Mouse (Mus musculus): Measurements from ENCODE around the gene Gngt2. TPM values are rescaled to one million over a fixed set of nuclear protein-coding genes. Genes with fewer than 3 reads are reported as not detected.
A peak's percentile ranks its signal among the peaks of the same experiment; 100 is the strongest.

Gngt2 gene
- polyA plus RNA-seq, 1 experiment, result 0.41 TPM

GRCm38 (mm10) chr11:95840694-95841497 lies 3.9 kb downstream of the Gngt2 start:
- no peaks in the 10 kb centered on the region for H3K36me3 ChIP-seq (ENCODE audit: control insufficient read depth, insufficient read depth, low read length)
- H3K27me3 ChIP-seq (ENCODE audit: control insufficient read depth, insufficient read depth, low read length), result no peaks in the 10 kb centered on the region
- no peaks in the 10 kb centered on the region; the same call in 1 of the 2 replicates for H3K4me1 ChIP-seq (ENCODE audit: control insufficient read depth, insufficient read depth, low read length)
- TF ChIP-seq POLR2A (IDR thresholded peaks at IDR 0.05; ENCODE audit: control insufficient read depth, low read depth, low read length) (no peak), CTCF (IDR thresholded peaks at IDR 0.05; ENCODE audit: control insufficient read depth, insufficient read depth, insufficient replicate concordance, low read depth, low read length) (no peak)
- no peak overlapping the region; the same call in 1 of the 2 replicates for H3K4me3 ChIP-seq (ENCODE audit: control insufficient read depth, low read depth, low read length)
- no peak overlapping the region for H3K27ac ChIP-seq (ENCODE audit: control insufficient read depth, insufficient read depth, low read depth, low read length)

GRCm38 (mm10) chr11:95841498-95841830 lies 4.4 kb downstream of the Gngt2 start:
- H3K36me3 ChIP-seq (ENCODE audit: control insufficient read depth, insufficient read depth, low read length), result no peaks in the 10 kb centered on the region
- peak overlapping the region; percentile 4 for H3K4me3 ChIP-seq (ENCODE audit: control insufficient read depth, low read depth, low read length)
- H3K27me3 ChIP-seq (ENCODE audit: control insufficient read depth, insufficient read depth, low read length), result no peaks in the 10 kb centered on the region
- TF ChIP-seq CTCF (IDR thresholded peaks at IDR 0.05; ENCODE audit: control insufficient read depth, insufficient read depth, insufficient replicate concordance, low read depth, low read length) (no peak), POLR2A (IDR thresholded peaks at IDR 0.05; ENCODE audit: control insufficient read depth, low read depth, low read length) (no peak)
- no peak overlapping the region for H3K27ac ChIP-seq (ENCODE audit: control insufficient read depth, insufficient read depth, low read depth, low read length)
- H3K4me1 ChIP-seq (ENCODE audit: control insufficient read depth, insufficient read depth, low read length), result no peaks in the 10 kb centered on the region; the same call in 1 of the 2 replicates

GRCm38 (mm10) chr11:95842074-95842681 lies 5.2 kb downstream of the Gngt2 start, which contains the start of gene Abi3:
Gene Abi3 (minus strand): TSS chr11:95842476.
- no peaks in the 10 kb centered on the region for H3K36me3 ChIP-seq (ENCODE audit: control insufficient read depth, insufficient read depth, low read length)
- no peaks in the 10 kb centered on the region; the same call in 1 of the 2 replicates for H3K4me1 ChIP-seq (ENCODE audit: control insufficient read depth, insufficient read depth, low read length)
- TF ChIP-seq CTCF (IDR thresholded peaks at IDR 0.05; ENCODE audit: control insufficient read depth, insufficient read depth, insufficient replicate concordance, low read depth, low read length), result no peak
- no peak for TF ChIP-seq POLR2A (IDR thresholded peaks at IDR 0.05; ENCODE audit: control insufficient read depth, low read depth, low read length)
- H3K27me3 ChIP-seq (ENCODE audit: control insufficient read depth, insufficient read depth, low read length), result no peaks in the 10 kb centered on the region
- H3K27ac ChIP-seq (ENCODE audit: control insufficient read depth, insufficient read depth, low read depth, low read length), result no peak within 1 kb of the TSS
- H3K4me3 ChIP-seq (ENCODE audit: control insufficient read depth, low read depth, low read length), result peak within 1 kb of the TSS; percentile 4

- no peak for TF ChIP-seq POLR2A (IDR thresholded peaks at IDR 0.05; ENCODE audit: control insufficient read depth, low read depth, low read length)
- no peak for TF ChIP-seq CTCF (IDR thresholded peaks at IDR 0.05; ENCODE audit: control insufficient read depth, insufficient read depth, insufficient replicate concordance, low read depth, low read length)
- Histone ChIP-seq H3K36me3 (ENCODE audit: control insufficient read depth, insufficient read depth, low read length) (no peaks in the 10 kb centered on the region), H3K27me3 (ENCODE audit: control insufficient read depth, insufficient read depth, low read length) (no peaks in the 10 kb centered on the region), H3K4me3 (ENCODE audit: control insufficient read depth, low read depth, low read length) (no peak overlapping the region), H3K4me1 (ENCODE audit: control insufficient read depth, insufficient read depth, low read length) (no peaks in the 10 kb centered on the region), H3K27ac (ENCODE audit: control insufficient read depth, insufficient read depth, low read depth, low read length) (no peak overlapping the region)
These were observed 5.9 kb downstream of the Gngt2 start for GRCm38 (mm10) chr11:95842953-95843352.

GRCm38 (mm10) chr11:95843421-95843950 lies 6.5 kb downstream of the Gngt2 start:
- Histone ChIP-seq H3K27me3 (ENCODE audit: control insufficient read depth, insufficient read depth, low read length) (no peaks in the 10 kb centered on the region), H3K36me3 (ENCODE audit: control insufficient read depth, insufficient read depth, low read length) (no peaks in the 10 kb centered on the region), H3K4me1 (ENCODE audit: control insufficient read depth, insufficient read depth, low read length) (no peaks in the 10 kb centered on the region), H3K27ac (ENCODE audit: control insufficient read depth, insufficient read depth, low read depth, low read length) (no peak overlapping the region), H3K4me3 (ENCODE audit: control insufficient read depth, low read depth, low read length) (no peak overlapping the region)
- TF ChIP-seq CTCF (IDR thresholded peaks at IDR 0.05; ENCODE audit: control insufficient read depth, insufficient read depth, insufficient replicate concordance, low read depth, low read length) (no peak), POLR2A (IDR thresholded peaks at IDR 0.05; ENCODE audit: control insufficient read depth, low read depth, low read length) (no peak)

- Histone ChIP-seq H3K4me3 (ENCODE audit: control insufficient read depth, low read depth, low read length) (no peak overlapping the region), H3K36me3 (ENCODE audit: control insufficient read depth, insufficient read depth, low read length) (no peaks in the 10 kb centered on the region), H3K27ac (ENCODE audit: control insufficient read depth, insufficient read depth, low read depth, low read length) (no peak overlapping the region), H3K4me1 (ENCODE audit: control insufficient read depth, insufficient read depth, low read length) (no peaks in the 10 kb centered on the region), H3K27me3 (ENCODE audit: control insufficient read depth, insufficient read depth, low read length) (no peaks in the 10 kb centered on the region)
- TF ChIP-seq POLR2A (IDR thresholded peaks at IDR 0.05; ENCODE audit: control insufficient read depth, low read depth, low read length) (no peak), CTCF (IDR thresholded peaks at IDR 0.05; ENCODE audit: control insufficient read depth, insufficient read depth, insufficient replicate concordance, low read depth, low read length) (no peak)
These were observed 7.9 kb downstream of the Gngt2 start for GRCm38 (mm10) chr11:95844935-95845334.

- Histone ChIP-seq H3K27me3 (ENCODE audit: control insufficient read depth, insufficient read depth, low read length) (no peaks in the 10 kb centered on the region), H3K4me1 (ENCODE audit: control insufficient read depth, insufficient read depth, low read length) (peaks cover 2% of the 10 kb centered on the region), H3K4me3 (ENCODE audit: control insufficient read depth, low read depth, low read length) (no peak overlapping the region), H3K27ac (ENCODE audit: control insufficient read depth, insufficient read depth, low read depth, low read length) (no peak overlapping the region), H3K36me3 (ENCODE audit: control insufficient read depth, insufficient read depth, low read length) (no peaks in the 10 kb centered on the region)
- TF ChIP-seq CTCF (IDR thresholded peaks at IDR 0.05; ENCODE audit: control insufficient read depth, insufficient read depth, insufficient replicate concordance, low read depth, low read length), result no peak
- TF ChIP-seq POLR2A (IDR thresholded peaks at IDR 0.05; ENCODE audit: control insufficient read depth, low read depth, low read length), result no peak
These were observed 13.9 kb downstream of the Gngt2 start for GRCm38 (mm10) chr11:95850898-95851297.

Data from testis, adult 2 months (tissue).